Mouse (Mus musculus): ENCODE measurements around the gene Ccdc58. TPM values are rescaled to one million over a fixed set of nuclear protein-coding genes. Genes with fewer than 3 reads are reported as not detected.
"Not testable (repeated sequence)": the region's sequence is repeated elsewhere in the genome, so short reads cannot be mapped to it uniquely, and the experiment has no call there.

The Ccdc58 gene
- polyA plus RNA-seq, 1 experiment from 2014 or later, result 67.6 TPM

- Histone ChIP-seq H3K36me3 (peaks cover 10% of the 10 kb centered on the region), H3K27ac (replicated peaks) (no peak overlapping the region), H3K27me3 (no peaks in the 10 kb centered on the region), H3K4me1 (no peaks in the 10 kb centered on the region), H3K4me2 (replicated peaks) (no peak overlapping the region), H3K9me3 (replicated peaks) (no peaks in the 10 kb centered on the region), H3K4me3 (replicated peaks) (no peak overlapping the region), H3K9ac (no peak overlapping the region)
- 91% methylated on average over 3 of the region's 3 CpGs for WGBS
- ATAC-seq (ENCODE audit: insufficient number of reproducible peaks, low FRiP score, low TSS enrichment, low read depth), result no peak
Measured at GRCm38 (mm10) chr16:36079916-36080315, 8.4 kb downstream of the Ccdc58 start.

- no peak for ATAC-seq (ENCODE audit: insufficient number of reproducible peaks, low FRiP score, low TSS enrichment, low read depth)
- peaks cover 41% of the 10 kb centered on the region for H3K36me3 ChIP-seq
- H3K27ac ChIP-seq (replicated peaks), result no peak overlapping the region
- H3K4me3 ChIP-seq (replicated peaks), result no peak overlapping the region
- no peak overlapping the region for H3K4me2 ChIP-seq (replicated peaks)
- 85% methylated on average over 4 of the region's 4 CpGs for WGBS
- H3K9me3 ChIP-seq (replicated peaks), result no peaks in the 10 kb centered on the region
- no peak overlapping the region for H3K9ac ChIP-seq
- H3K4me1 ChIP-seq, result no peaks in the 10 kb centered on the region
- H3K27me3 ChIP-seq, result no peaks in the 10 kb centered on the region
Measured at GRCm38 (mm10) chr16:36087846-36088245, 16.4 kb downstream of the Ccdc58 start.

- H3K27me3 ChIP-seq, result no peaks in the 10 kb centered on the region
- H3K36me3 ChIP-seq, result peaks cover 35% of the 10 kb centered on the region
- H3K9me3 ChIP-seq (replicated peaks), result no peaks in the 10 kb centered on the region
- ATAC-seq (ENCODE audit: insufficient number of reproducible peaks, low FRiP score, low TSS enrichment, low read depth), result no peak
- H3K9ac ChIP-seq, result no peak overlapping the region
- no peak overlapping the region for H3K4me2 ChIP-seq (replicated peaks)
- H3K4me1 ChIP-seq, result peaks cover 3% of the 10 kb centered on the region; the same call in 1 of the 2 replicates
- H3K27ac ChIP-seq (replicated peaks), result no peak overlapping the region
- WGBS, result 81% methylated on average over 7 of the region's 7 CpGs
- no peak overlapping the region for H3K4me3 ChIP-seq (replicated peaks)
Measured at GRCm38 (mm10) chr16:36089065-36089464, 17.6 kb downstream of the Ccdc58 start.

GRCm38 (mm10) chr16:36089850-36090616, 18.5 kb downstream of the Ccdc58 start:
- no peaks in the 10 kb centered on the region for H3K9me3 ChIP-seq (replicated peaks)
- no peak overlapping the region for H3K4me3 ChIP-seq (replicated peaks)
- peaks cover 3% of the 10 kb centered on the region; the same call in 1 of the 2 replicates for H3K4me1 ChIP-seq
- no peak overlapping the region for H3K4me2 ChIP-seq (replicated peaks)
- ATAC-seq (ENCODE audit: insufficient number of reproducible peaks, low FRiP score, low TSS enrichment, low read depth), result no peak
- WGBS, result 71% methylated on average over 8 of the region's 8 CpGs
- peaks cover 33% of the 10 kb centered on the region for H3K36me3 ChIP-seq
- 0 out of 2 replicates have a peak overlapping the region, but pooled peaks have one; percentile 11 for H3K27ac ChIP-seq (replicated peaks)
- no peak overlapping the region for H3K9ac ChIP-seq
- no peaks in the 10 kb centered on the region for H3K27me3 ChIP-seq

- Histone ChIP-seq H3K27ac (replicated peaks) (peak overlapping the region; percentile 31; the same call in 1 of the 2 replicates), H3K4me1 (peaks cover 3% of the 10 kb centered on the region; the same call in 1 of the 2 replicates), H3K4me3 (replicated peaks) (no peak overlapping the region), H3K4me2 (replicated peaks) (no peak overlapping the region), H3K27me3 (no peaks in the 10 kb centered on the region), H3K9ac (no peak overlapping the region), H3K36me3 (peaks cover 26% of the 10 kb centered on the region), H3K9me3 (replicated peaks) (no peaks in the 10 kb centered on the region)
- WGBS, result 74% methylated on average over 11 of the region's 11 CpGs
- ATAC-seq (ENCODE audit: insufficient number of reproducible peaks, low FRiP score, low TSS enrichment, low read depth), result no peak
Measured at GRCm38 (mm10) chr16:36090785-36091509, 19.5 kb downstream of the Ccdc58 start.

- Histone ChIP-seq H3K4me3 (replicated peaks) (no peak overlapping the region), H3K27me3 (no peaks in the 10 kb centered on the region), H3K36me3 (peaks cover 6% of the 10 kb centered on the region; the same call in 1 of the 2 replicates), H3K9me3 (replicated peaks) (no peaks in the 10 kb centered on the region), H3K9ac (no peak overlapping the region), H3K4me2 (replicated peaks) (no peak overlapping the region), H3K4me1 (peaks cover 3% of the 10 kb centered on the region; the same call in 1 of the 2 replicates), H3K27ac (replicated peaks) (no peak overlapping the region)
- WGBS, result 54% methylated on average over 3 of the region's 3 CpGs
- no peak for ATAC-seq (ENCODE audit: insufficient number of reproducible peaks, low FRiP score, low TSS enrichment, low read depth)
Measured at GRCm38 (mm10) chr16:36094079-36094478, 22.6 kb downstream of the Ccdc58 start.

GRCm38 (mm10) chr16:36097813-36098499, 26.5 kb downstream of the Ccdc58 start:
- H3K27me3 ChIP-seq, result not testable (repeated sequence)

GRCm38 (mm10) chr16:36101526-36101925, 30.0 kb downstream of the Ccdc58 start:
- no peak for ATAC-seq (ENCODE audit: insufficient number of reproducible peaks, low FRiP score, low TSS enrichment, low read depth)
- Histone ChIP-seq H3K4me3 (replicated peaks) (no peak overlapping the region), H3K27me3 (no peaks in the 10 kb centered on the region), H3K4me1 (no peaks in the 10 kb centered on the region), H3K4me2 (replicated peaks) (no peak overlapping the region), H3K9ac (no peak overlapping the region), H3K9me3 (replicated peaks) (0 out of 2 replicates have a peak, but pooled peaks cover 9% of the 10 kb centered on the region), H3K27ac (replicated peaks) (no peak overlapping the region), H3K36me3 (no peaks in the 10 kb centered on the region)
- WGBS, result 86% methylated on average over 1 of the region's 1 CpGs

More at GRCm38 (mm10) chr16:36097813-36098499, 26.5 kb downstream of the Ccdc58 start:
- H3K9me3 ChIP-seq (replicated peaks); H3K4me1 ChIP-seq; H3K36me3 ChIP-seq; H3K27ac ChIP-seq (replicated peaks); ATAC-seq (ENCODE audit: insufficient number of reproducible peaks, low FRiP score, low TSS enrichment, low read depth); H3K4me2 ChIP-seq (replicated peaks); H3K4me3 ChIP-seq (replicated peaks); H3K9ac ChIP-seq: not testable (repeated sequence)
- 82% methylated on average over 12 of the region's 12 CpGs for WGBS

GRCm38 (mm10) chr16:36102211-36102610, 30.7 kb downstream of the Ccdc58 start:
- H3K9me3 ChIP-seq (replicated peaks), result 0 out of 2 replicates have a peak, but pooled peaks cover 9% of the 10 kb centered on the region
- H3K36me3 ChIP-seq, result no peaks in the 10 kb centered on the region
- H3K27me3 ChIP-seq, result no peaks in the 10 kb centered on the region
- WGBS, result 86% methylated on average over 1 of the region's 1 CpGs
- H3K4me1 ChIP-seq, result no peaks in the 10 kb centered on the region
- ATAC-seq (ENCODE audit: insufficient number of reproducible peaks, low FRiP score, low TSS enrichment, low read depth), result no peak
- H3K9ac ChIP-seq, result no peak overlapping the region
- no peak overlapping the region for H3K4me3 ChIP-seq (replicated peaks)
- no peak overlapping the region for H3K27ac ChIP-seq (replicated peaks)
- no peak overlapping the region for H3K4me2 ChIP-seq (replicated peaks)

- not testable (repeated sequence) for H3K9ac ChIP-seq; H3K4me1 ChIP-seq; H3K4me2 ChIP-seq (replicated peaks); H3K4me3 ChIP-seq (replicated peaks); ATAC-seq (ENCODE audit: insufficient number of reproducible peaks, low FRiP score, low TSS enrichment, low read depth); H3K9me3 ChIP-seq (replicated peaks); H3K27me3 ChIP-seq; H3K27ac ChIP-seq (replicated peaks); H3K36me3 ChIP-seq
Measured at GRCm38 (mm10) chr16:36111486-36111885, 40.0 kb downstream of the Ccdc58 start.

- H3K4me2 ChIP-seq (replicated peaks); H3K9ac ChIP-seq; H3K4me1 ChIP-seq; H3K27me3 ChIP-seq; H3K9me3 ChIP-seq (replicated peaks); ATAC-seq (ENCODE audit: insufficient number of reproducible peaks, low FRiP score, low TSS enrichment, low read depth); H3K36me3 ChIP-seq; H3K4me3 ChIP-seq (replicated peaks); H3K27ac ChIP-seq (replicated peaks): not testable (repeated sequence)
- WGBS, result 91% methylated on average over 6 of the region's 6 CpGs
Measured at GRCm38 (mm10) chr16:36115751-36116150, 44.3 kb downstream of the Ccdc58 start.

All from embryonic facial prominence, embryonic 15.5 days (tissue).